Mouse (Mus musculus) CH12.LX (cell line): Measurements from ENCODE around the gene Cckbr. TPM values are rescaled to one million over a fixed set of nuclear protein-coding genes. Genes with fewer than 3 reads are reported as not detected.

Source experiments
- DNase-seq: peaks from one replicate; pipeline ENCODE4 v3.0.0-alpha.2; 2013; ENCODE audit errors: extremely low read depth
- H3K27ac ChIP-seq: 2 replicates; pipeline ENCODE4 v1.5.1; 2012; ENCODE audit warnings: low read depth, mild to moderate bottlenecking, control low read depth, moderate library complexity; ENCODE audit not compliant: insufficient read depth
- H3K27me3 ChIP-seq: replicated peaks from 2 replicates; pipeline ENCODE3; 2012; ENCODE audit warnings: inconsistent platforms
- H3K36me3 ChIP-seq, 2 experiments: replicated peaks in 1 of 2; 2 replicates each; pipeline versions ENCODE3 to v1.6.1; 2012; ENCODE audit warnings: inconsistent platforms in 1 of 2, low read length in 1 of 2, mild to moderate bottlenecking in 1 of 2, mixed read lengths in 1 of 2, moderate library complexity in 1 of 2; ENCODE audit not compliant: control insufficient read depth in 1 of 2, insufficient read depth in 1 of 2
- H3K4me1 ChIP-seq, 2 experiments: 2 replicates each; pipeline ENCODE4 v1.6.1; 2012; ENCODE audit warnings: inconsistent platforms in 1 of 2, moderate library complexity in 1 of 2; ENCODE audit not compliant: insufficient read depth in 2 of 2, control insufficient read depth in 1 of 2
- H3K4me2 ChIP-seq: 2 replicates; pipeline ENCODE4 v1.6.1; 2012; ENCODE audit warnings: low read depth, mild to moderate bottlenecking, control low read depth; ENCODE audit not compliant: poor library complexity, insufficient read depth, severe bottlenecking
- H3K4me3 ChIP-seq, 3 experiments: fragments of 150-350 bp in 1 of 3; sonication (generic) in 1 of 3; replicated peaks in 1 of 3; 2 replicates each; pipeline versions ENCODE3 to v1.5.1; 2011 to 2012; ENCODE audit warnings: low read depth in 2 of 3, low read length in 2 of 3, mild to moderate bottlenecking in 2 of 3, moderate library complexity in 2 of 3, control low read depth in 1 of 3, improper control_type of control experiment in 1 of 3, inconsistent platforms in 1 of 3, mixed read lengths in 1 of 3; ENCODE audit not compliant: poor library complexity in 1 of 3
- H3K79me2 ChIP-seq: replicated peaks from 2 replicates; pipeline ENCODE4 v1.6.1; 2012; ENCODE audit warnings: mild to moderate bottlenecking, moderate library complexity; ENCODE audit not compliant: control insufficient read depth, poor library complexity, insufficient read depth, severe bottlenecking; ENCODE audit errors: extremely low read depth
- H3K9ac ChIP-seq: 2 replicates; pipeline ENCODE4 v1.6.1; 2012; ENCODE audit warnings: low read depth, mild to moderate bottlenecking, control low read depth, moderate library complexity; ENCODE audit not compliant: insufficient read depth
- H3K9me3 ChIP-seq: replicated peaks from 2 replicates; pipeline ENCODE3; 2012; ENCODE audit warnings: low read length, inconsistent platforms, mixed read lengths
- BHLHE40 ChIP-seq: IDR thresholded peaks from 2 replicates; pipeline ENCODE4 v1.6.1; 2011; ENCODE audit warnings: mild to moderate bottlenecking, low read depth, low read length, improper control_type of control experiment
- CHD2 ChIP-seq: IDR thresholded peaks from 2 replicates; pipeline ENCODE4 v1.6.1; 2011; ENCODE audit warnings: low read length, improper control_type of control experiment
- E2F4 ChIP-seq: IDR thresholded peaks from 2 replicates; pipeline ENCODE4 v1.6.1; 2011; ENCODE audit warnings: low read depth, low read length, improper control_type of control experiment; ENCODE audit not compliant: insufficient replicate concordance
- EP300 ChIP-seq: IDR thresholded peaks from 2 replicates; pipeline ENCODE4 v1.6.1; 2011; ENCODE audit warnings: low read length, improper control_type of control experiment
- ETS1 ChIP-seq: conservative IDR thresholded peaks from 2 replicates; pipeline ENCODE4 v1.6.1; 2012; ENCODE audit warnings: low read depth, mild to moderate bottlenecking, inconsistent platforms, low read length, improper control_type of control experiment, moderate library complexity
- GABPA ChIP-seq: IDR thresholded peaks from 2 replicates; pipeline ENCODE4 v1.6.1; 2012; ENCODE audit warnings: low read depth, low read length, improper control_type of control experiment, inconsistent platforms; ENCODE audit not compliant: insufficient replicate concordance
- HCFC1 ChIP-seq: IDR thresholded peaks from 2 replicates; pipeline ENCODE4 v1.6.1; 2012; ENCODE audit warnings: low read depth, mild to moderate bottlenecking, inconsistent platforms, low read length, improper control_type of control experiment
- JUN ChIP-seq: IDR thresholded peaks from 2 replicates; pipeline ENCODE4 v1.6.1; 2011; ENCODE audit warnings: low read depth, mild to moderate bottlenecking, low read length, improper control_type of control experiment, moderate library complexity; ENCODE audit not compliant: insufficient read depth
- MAFK ChIP-seq: IDR thresholded peaks from 2 replicates; pipeline ENCODE4 v1.6.1; 2011; ENCODE audit warnings: low read length, improper control_type of control experiment; ENCODE audit not compliant: insufficient replicate concordance
- MAX ChIP-seq: IDR thresholded peaks from 2 replicates; pipeline ENCODE4 v1.6.1; 2011; ENCODE audit warnings: low read length, improper control_type of control experiment
- MEF2A ChIP-seq: IDR thresholded peaks from 2 replicates; pipeline ENCODE4 v1.6.1; 2014; ENCODE audit warnings: low read depth, mild to moderate bottlenecking, inconsistent platforms, low read length, improper control_type of control experiment, borderline replicate concordance
- NELFE ChIP-seq: IDR thresholded peaks from 2 replicates; pipeline ENCODE4 v1.6.1; 2011; ENCODE audit warnings: low read depth, low read length, improper control_type of control experiment
- NRF1 ChIP-seq: IDR thresholded peaks from 2 replicates; pipeline ENCODE4 v1.6.1; 2014; ENCODE audit warnings: low read depth, mild to moderate bottlenecking, inconsistent platforms, low read length, improper control_type of control experiment, moderate library complexity
- RCOR1 ChIP-seq: conservative IDR thresholded peaks from 2 replicates; pipeline ENCODE4 v1.6.1; 2012; ENCODE audit warnings: low read depth, mild to moderate bottlenecking, inconsistent platforms, low read length, improper control_type of control experiment
- SIN3A ChIP-seq: IDR thresholded peaks from 2 replicates; pipeline ENCODE4 v1.6.1; 2012; ENCODE audit warnings: low read length, improper control_type of control experiment, inconsistent platforms
- TCF12 ChIP-seq: IDR thresholded peaks from 2 replicates; pipeline ENCODE4 v1.6.1; 2014; ENCODE audit warnings: low read depth, mild to moderate bottlenecking, inconsistent platforms, low read length, improper control_type of control experiment
- ZKSCAN1 ChIP-seq: IDR thresholded peaks from 2 replicates; pipeline ENCODE4 v1.6.1; 2012; ENCODE audit warnings: low read depth, inconsistent platforms, low read length, improper control_type of control experiment, borderline replicate concordance
- ZMIZ1 ChIP-seq: IDR thresholded peaks from 2 replicates; pipeline ENCODE4 v1.6.1; 2012; ENCODE audit warnings: low read depth, mild to moderate bottlenecking, inconsistent platforms, low read length, improper control_type of control experiment
- dilution Hi-C: fragments of 300-500 bp; cut with MboI; formaldehyde crosslinking; loops from 2 replicates; pipeline ENCODE4 v1.14.3; 2020; ENCODE audit warnings: low sequenced_read_pairs; ENCODE audit not compliant: extremely low pct_unique_long_range_greater_than_20kb, extremely low pct_ligation_motif_present
- in situ Hi-C: fragments of 300-500 bp; cut with MboI; formaldehyde crosslinking; loops from 3 replicates; pipeline ENCODE4 v1.14.3; 2019; ENCODE audit warnings: low sequenced_read_pairs, low pct_ligation_motif_present, low pct_unique_long_range_greater_than_20kb, mixed read lengths
- polyA plus RNA-seq: library from polyadenylated mRNA; unstranded; fragments of >175 nt; gene quantifications from 2 replicates; pipeline ENCODE4 v1.2.1, GENCODE M21; 2012; ENCODE audit warnings: low read depth; ENCODE audit not compliant: insufficient read length
- total RNA-seq, 2 experiments: library from RNA; depleted of rRNA; stranded (reverse); fragments of 300-350 nt in 1 of 2; fragments of >200 nt in 1 of 2; gene quantifications; 2 replicates each; pipeline ENCODE4 v1.2.3; 2012 to 2014

Cckbr gene
- total and polyA plus RNA-seq, 3 experiments, result not detected

GRCm38 (mm10) chr7:105472607-105473006 lies 47.1 kb downstream of the Cckbr start:
- Histone ChIP-seq H3K9me3 (no peaks in the 10 kb centered on the region), H3K4me1 (peaks cover 0 to 11% of the 10 kb centered on the region in 2 experiments; a peak in 2 of 4 replicates), H3K79me2 (no peaks in the 10 kb centered on the region), H3K4me3 (no peak overlapping the region), H3K27ac (no peak overlapping the region), H3K4me2 (no peak overlapping the region), H3K9ac (no peak overlapping the region), H3K36me3 (no peaks in the 10 kb centered on the region), H3K27me3 (no peaks in the 10 kb centered on the region)
- in situ Hi-C loops (loop anchor here (10.0 kb wide), 1 partner anchor 52 kb away; no protein-coding TSS in a partner anchor), dilution Hi-C loops (no loop called here)
- no peak for DNase-seq
- TF ChIP-seq NELFE, result no peak
- no peak for TF ChIP-seq ZKSCAN1
- no peak for TF ChIP-seq RCOR1
- TF ChIP-seq HCFC1, result no peak

GRCm38 (mm10) chr7:105474771-105475315 lies 49.3 kb downstream of the Cckbr start:
- in situ Hi-C loops (loop anchor here (10.0 kb wide), 1 partner anchor 50 kb away; no protein-coding TSS in a partner anchor), dilution Hi-C loops (no loop called here)
- Histone ChIP-seq H3K4me2 (no peak overlapping the region), H3K9ac (no peak overlapping the region), H3K79me2 (no peaks in the 10 kb centered on the region), H3K36me3 (no peaks in the 10 kb centered on the region), H3K4me3 (no peak overlapping the region), H3K4me1 (peaks cover 0 to 11% of the 10 kb centered on the region in 2 experiments; a peak in 2 of 4 replicates), H3K27me3 (no peaks in the 10 kb centered on the region), H3K9me3 (no peaks in the 10 kb centered on the region), H3K27ac (no peak overlapping the region)
- no peak for TF ChIP-seq SIN3A
- no peak for TF ChIP-seq GABPA
- TF ChIP-seq MEF2A, result no peak
- no peak for TF ChIP-seq ETS1
- no peak for TF ChIP-seq CHD2
- no peak for TF ChIP-seq BHLHE40
- no peak for TF ChIP-seq JUN
- DNase-seq, result no peak

DNA sequence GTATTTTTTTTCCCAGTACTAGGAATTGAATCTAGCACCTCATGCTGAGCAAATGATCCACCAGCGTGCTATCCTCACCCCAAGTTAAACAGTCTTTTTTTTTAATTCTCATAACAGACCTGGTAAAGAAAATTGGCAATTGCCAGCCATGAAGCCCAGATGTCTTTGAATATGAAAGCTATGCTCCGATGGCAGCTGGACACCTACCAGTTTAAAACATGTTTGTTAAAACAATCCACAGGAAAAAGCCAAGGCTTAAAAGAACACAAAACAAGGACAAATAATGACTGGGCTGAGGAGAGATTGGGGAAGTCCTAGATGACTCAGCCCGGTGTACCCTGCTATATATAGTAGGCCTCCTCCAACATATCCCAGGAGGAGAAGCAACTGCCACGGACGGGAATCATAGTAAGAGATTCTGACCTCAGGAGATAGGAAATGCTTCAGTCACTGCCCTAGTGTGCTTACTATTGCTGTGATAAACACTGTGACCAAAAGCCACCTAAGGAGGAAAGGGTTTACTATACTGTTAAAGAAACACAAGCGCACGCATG lies 49.9 kb downstream of the Cckbr start:
- peaks cover 0 to 11% of the 10 kb centered on the region in 2 experiments; a peak in 2 of 4 replicates for H3K4me1 ChIP-seq
- H3K4me3 ChIP-seq, result no peak overlapping the region
- H3K4me2 ChIP-seq, result no peak overlapping the region
- H3K9me3 ChIP-seq, result no peaks in the 10 kb centered on the region
- dilution Hi-C loops (no loop called here), in situ Hi-C loops (loop anchor here (10.0 kb wide), 1 partner anchor 49 kb away; no protein-coding TSS in a partner anchor)
- no peak for TF ChIP-seq MAX
- no peak for TF ChIP-seq ZMIZ1
- TF ChIP-seq SIN3A, result no peak
- no peak for TF ChIP-seq EP300
- TF ChIP-seq NRF1, result no peak
- no peak for TF ChIP-seq CHD2
- TF ChIP-seq TCF12, result no peak
- no peak for TF ChIP-seq MAFK
- TF ChIP-seq E2F4, result no peak
- TF ChIP-seq GABPA, result no peak
- TF ChIP-seq, all 38 proteins: peak for 0
- Histone ChIP-seq H3K27me3 (no peaks in the 10 kb centered on the region), H3K27ac (no peak overlapping the region), H3K79me2 (no peaks in the 10 kb centered on the region), H3K36me3 (no peaks in the 10 kb centered on the region), H3K9ac (no peak overlapping the region)
- no peak for DNase-seq
